Comparison of ENCODE assay signal across 25 mouse cellular contexts in genomic region chr7:120744606-120745005, GRCm38 (mm10). TPM values are rescaled to one million over a fixed set of nuclear protein-coding genes. Genes with fewer than 3 reads are reported as not detected.
DNase-seq lines count a peak whose midpoint lies in the region; ATAC-seq lines count a peak whose summit lies in the region.
"Had no signal": no experiment of that assay in that cellular context is flagged by ENCODE, and none has a peak within 500 bp of the region (broad histone marks: within the 10 kb centered on the region; RNA-seq: fewer than 3 reads in every experiment).

No protein-coding gene starts in this region.

- no peaks in the 10 kb centered on the region for H3K9me3 ChIP-seq in forebrain, embryonic 11.5 days (ENCODE audit: control insufficient read depth, low read length)
- H3K9me3 ChIP-seq in forebrain, embryonic 15.5 days, result no peaks in the 10 kb centered on the region
- H3K9me3 ChIP-seq in kidney, embryonic 16.5 days (ENCODE audit: low read length), result no peaks in the 10 kb centered on the region
- H3K9me3 ChIP-seq: embryonic facial prominence, embryonic 15.5 days; forebrain, embryonic 10.5 days; G1E; hindbrain, embryonic 15.5 days had no signal

- no peak overlapping the region for H3K9ac ChIP-seq in forebrain, embryonic 11.5 days (ENCODE audit: low read length)
- H3K9ac ChIP-seq in forebrain, embryonic 15.5 days (replicated peaks), result no peak overlapping the region
- no peak overlapping the region for H3K9ac ChIP-seq in kidney, embryonic 16.5 days (replicated peaks; ENCODE audit: low read length)
- H3K9ac ChIP-seq: embryonic facial prominence, embryonic 15.5 days; hindbrain, embryonic 15.5 days had no signal

- peaks cover 4% of the 10 kb centered on the region; the same call in 1 of the 2 replicates for H3K4me1 ChIP-seq in forebrain, embryonic 11.5 days (replicated peaks; ENCODE audit: control insufficient read depth, insufficient read depth, low read length)
- H3K4me1 ChIP-seq in forebrain, embryonic 15.5 days, result peaks cover 16% of the 10 kb centered on the region
- no peaks in the 10 kb centered on the region for H3K4me1 ChIP-seq in kidney, embryonic 16.5 days (ENCODE audit: insufficient read depth, low read length)
- H3K4me1 ChIP-seq: embryonic facial prominence, embryonic 15.5 days had no signal

- H3K4me3 ChIP-seq in forebrain, embryonic 11.5 days (ENCODE audit: low read depth, low read length), result no peak overlapping the region
- no peak overlapping the region for H3K4me3 ChIP-seq in forebrain, embryonic 15.5 days
- H3K4me3 ChIP-seq in kidney, embryonic 16.5 days (ENCODE audit: low read length), result no peak overlapping the region
- H3K4me3 ChIP-seq: embryonic facial prominence, embryonic 15.5 days; erythroblast, embryonic 14.5 days; forebrain, embryonic 10.5 days; hindbrain, embryonic 15.5 days had no signal

- no peak for ATAC-seq in forebrain, embryonic 11.5 days (replicated peaks; ENCODE audit: low FRiP score)
- no peak for ATAC-seq in forebrain, embryonic 15.5 days (replicated peaks)
- no peak for ATAC-seq in kidney, embryonic 16.5 days (ENCODE audit: low FRiP score, low TSS enrichment)
- ATAC-seq: CD4-positive, CD25-positive, alpha-beta regulatory T cell, adult 4 months had no signal

- H3K27me3 ChIP-seq in forebrain, embryonic 11.5 days (ENCODE audit: control insufficient read depth, insufficient read depth, low read length), result no peaks in the 10 kb centered on the region
- H3K27me3 ChIP-seq in forebrain, embryonic 15.5 days, result no peaks in the 10 kb centered on the region
- H3K27me3 ChIP-seq in kidney, embryonic 16.5 days (ENCODE audit: insufficient read depth, low read length), result no peaks in the 10 kb centered on the region
- H3K27me3 ChIP-seq: embryonic facial prominence, embryonic 15.5 days; hindbrain, embryonic 15.5 days had no signal

- no peaks in the 10 kb centered on the region for H3K36me3 ChIP-seq in forebrain, embryonic 11.5 days (ENCODE audit: control insufficient read depth, insufficient read depth, low read length)
- H3K36me3 ChIP-seq in forebrain, embryonic 15.5 days, result no peaks in the 10 kb centered on the region
- H3K36me3 ChIP-seq in kidney, embryonic 16.5 days (ENCODE audit: insufficient read depth, low read length), result no peaks in the 10 kb centered on the region
- H3K36me3 ChIP-seq: embryonic facial prominence, embryonic 15.5 days; forebrain, embryonic 10.5 days; G1E; hindbrain, embryonic 15.5 days had no signal

- no peak overlapping the region for H3K27ac ChIP-seq in forebrain, embryonic 11.5 days (ENCODE audit: low read depth, low read length)
- H3K27ac ChIP-seq in forebrain, embryonic 15.5 days (replicated peaks), result no peak overlapping the region
- no peak overlapping the region for H3K27ac ChIP-seq in kidney, embryonic 16.5 days (ENCODE audit: low read length)
- H3K27ac ChIP-seq: embryonic facial prominence, embryonic 15.5 days; forebrain, embryonic 10.5 days; hindbrain, embryonic 15.5 days had no signal

- H3K4me2 ChIP-seq in forebrain, embryonic 11.5 days (ENCODE audit: low read depth, low read length, severe bottlenecking), result no peak overlapping the region
- no peak overlapping the region for H3K4me2 ChIP-seq in forebrain, embryonic 15.5 days (replicated peaks)
- H3K4me2 ChIP-seq in kidney, embryonic 16.5 days (replicated peaks; ENCODE audit: low read depth, low read length), result no peak overlapping the region
- H3K4me2 ChIP-seq: embryonic facial prominence, embryonic 15.5 days; heart, embryonic 11.5 days; hindbrain, embryonic 15.5 days had no signal

- 87% methylated on average over 6 of the region's 6 CpGs for WGBS in forebrain, embryonic 11.5 days
- 93% methylated on average over 6 of the region's 6 CpGs for WGBS in forebrain, embryonic 15.5 days
- WGBS in kidney, embryonic 16.5 days, result 76% methylated on average over 6 of the region's 6 CpGs

- DNase-seq in forebrain, embryonic 11.5 days (ENCODE audit: low spot score), result peak; percentile 46
- peak; percentile 19 for DNase-seq in kidney, adult 11 months
- no peak for DNase-seq in kidney, adult 18-20 months
- DNase-seq in kidney, postnatal 10 days, result peak; percentile 43
- no peak for DNase-seq in layer of hippocampus, postnatal 14 days (ENCODE audit: low spot score in 2 of 2)
- DNase-seq: adrenal gland, adult 8-10 months; adrenal gland, postnatal 36 days; B cell, adult 2 months; cerebellum, adult 11 months; cerebellum, adult 8-10 months; cerebellum, postnatal 14 days; embryo, embryonic 11 days; gastrocnemius, postnatal 25 days; heart, adult 18-20 months; heart, postnatal 36 days had no signal

RNA-seq across cellular contexts. Expression of gene Vwa3a, which starts 5.5 kb away (rescaled TPM):
- polyA plus RNA-seq in forebrain, embryonic 11.5 days (2014; fragmentation: Nextera tagmentation; extraction: Ambion mirVana), result 0.11 and 0.19 TPM in 2 replicates
- polyA plus RNA-seq in forebrain, embryonic 15.5 days (2015; fragmentation: Nextera tagmentation; extraction: Ambion mirVana), result 0.92 and 1.2 TPM in 2 replicates
- polyA plus RNA-seq in kidney, embryonic 16.5 days (2015; fragmentation: Nextera tagmentation; extraction: Ambion mirVana), result 0.11 and 0.19 TPM in 2 replicates
- total RNA-seq in layer of hippocampus, postnatal 14 days (2021), result 10 to 100 TPM; 10.4 to 12.3 TPM
- total RNA-seq: common myeloid progenitor, adult 5-6 weeks had no signal
- polyA plus RNA-seq: CD4-positive, CD25-positive, alpha-beta regulatory T cell, adult 4 months; G1E had no signal

Comparison
In these comparisons a context has a peak if more than half of its experiments do, and no peak if none do; other contexts are left out.
1. DNase-seq: peak in forebrain, embryonic 11.5 days (single experiment), kidney, adult 11 months (single experiment) and kidney, postnatal 10 days (single experiment); none in kidney, adult 18-20 months (single experiment) and layer of hippocampus, postnatal 14 days (0 of 2).